Mouse (Mus musculus) brain, embryonic 18.5 days (tissue): ENCODE measurements around the gene Samhd1.

Experiments used
- DNase-seq: peaks from one replicate; pipeline ENCODE4 v3.0.0-alpha.2; 2012; ENCODE audit warnings: low read depth, low spot score

The Samhd1 gene

GRCm38 (mm10) chr2:157072316-157072990 is 62.6 kb downstream of the Samhd1 start:
- no peak for DNase-seq

GRCm38 (mm10) chr2:157071556-157071955 is 63.5 kb downstream of the Samhd1 start:
- no peak for DNase-seq

GRCm38 (mm10) chr2:157070365-157070764 is 64.7 kb downstream of the Samhd1 start:
- DNase-seq: no peak

- DNase-seq: no peak
These were observed 65.2 kb downstream of the Samhd1 start for GRCm38 (mm10) chr2:157069755-157070315.

GRCm38 (mm10) chr2:157069355-157069735 is 65.7 kb downstream of the Samhd1 start:
- no peak for DNase-seq

GRCm38 (mm10) chr2:157068701-157069354 is 66.2 kb downstream of the Samhd1 start:
- no peak for DNase-seq

- DNase-seq: no peak
These were observed 68.2 kb downstream of the Samhd1 start for GRCm38 (mm10) chr2:157066731-157067430.

- no peak for DNase-seq
These were observed 69.2 kb downstream of the Samhd1 start for GRCm38 (mm10) chr2:157065879-157066226.

GRCm38 (mm10) chr2:157064978-157065878 is 69.8 kb downstream of the Samhd1 start:
- no peak for DNase-seq

GRCm38 (mm10) chr2:157064136-157064535 is 70.9 kb downstream of the Samhd1 start:
- no peak for DNase-seq

GRCm38 (mm10) chr2:157063241-157063700 is 71.8 kb downstream of the Samhd1 start:
- DNase-seq: no peak

GRCm38 (mm10) chr2:157060557-157061305 is 74.3 kb downstream of the Samhd1 start:
- no peak for DNase-seq

- no peak for DNase-seq
These were observed 75.0 kb downstream of the Samhd1 start for GRCm38 (mm10) chr2:157060037-157060436.

GRCm38 (mm10) chr2:157059166-157059565 is 75.9 kb downstream of the Samhd1 start:
- DNase-seq: no peak

- no peak for DNase-seq
These were observed 76.6 kb downstream of the Samhd1 start for GRCm38 (mm10) chr2:157058342-157058998.

GRCm38 (mm10) chr2:157057758-157058157 is 77.3 kb downstream of the Samhd1 start:
- no peak for DNase-seq

- no peak for DNase-seq
These were observed 77.9 kb downstream of the Samhd1 start for GRCm38 (mm10) chr2:157057186-157057585.

GRCm38 (mm10) chr2:157055721-157056120 is 79.3 kb downstream of the Samhd1 start:
- no peak for DNase-seq

- no peak for DNase-seq
These were observed 80.2 kb downstream of the Samhd1 start for GRCm38 (mm10) chr2:157054816-157055215.

GRCm38 (mm10) chr2:157054297-157054696 is 80.8 kb downstream of the Samhd1 start:
- DNase-seq: no peak
